Mouse (Mus musculus): ENCODE data around the gene Dlst. TPM values are rescaled to one million over a fixed set of nuclear protein-coding genes. Genes with fewer than 3 reads are reported as not detected.
A peak's percentile ranks its signal among the peaks of the same experiment; 100 is the strongest.

Gene Dlst
- polyA plus RNA-seq, 1 experiment from 2014 or later: 146 TPM

DNA sequence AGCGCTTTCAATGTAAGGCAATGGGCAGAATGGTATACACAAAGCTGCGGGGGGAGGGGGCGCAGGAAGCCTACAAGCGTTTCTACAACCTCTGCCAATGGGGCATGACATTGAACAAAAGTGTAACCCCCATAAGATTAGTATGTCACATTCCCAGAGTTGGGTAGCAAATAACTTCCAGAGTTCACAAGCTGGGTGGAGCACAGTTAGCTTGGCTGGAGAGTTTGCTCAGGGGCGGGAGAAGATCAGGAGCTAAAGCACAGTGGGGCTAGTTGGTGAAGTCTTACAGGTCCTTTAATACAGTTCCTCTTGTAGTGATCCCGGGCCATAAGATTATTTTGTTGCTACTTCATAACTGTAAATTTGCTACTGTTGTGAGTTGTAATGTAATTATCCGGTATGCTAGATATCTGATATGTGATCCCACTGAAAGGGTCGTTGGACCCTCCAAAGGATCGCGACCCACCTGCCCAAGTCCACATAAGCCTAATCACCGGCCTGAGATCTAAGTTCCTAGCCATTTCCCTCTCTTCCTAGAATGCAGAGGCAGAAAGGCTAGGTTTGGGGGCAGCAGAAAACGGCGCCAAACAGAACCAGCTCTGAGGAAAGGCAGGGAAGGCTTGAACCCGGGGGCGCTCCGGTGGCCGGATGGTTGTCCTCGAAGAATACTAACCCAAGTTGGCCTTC is 479 bp upstream of the Dlst start:
- Histone ChIP-seq H3K9me3 (ENCODE audit: control insufficient read depth, low read length) (no peaks in the 10 kb centered on the region), H3K36me3 (ENCODE audit: control insufficient read depth, insufficient read depth, low read length) (no peaks in the 10 kb centered on the region), H3K27me3 (replicated peaks; ENCODE audit: control insufficient read depth, insufficient read depth, low read length) (no peaks in the 10 kb centered on the region), H3K4me3 (ENCODE audit: low read length) (peak overlapping the region; percentile 93), H3K4me1 (ENCODE audit: control insufficient read depth, insufficient read depth, low read length) (peaks cover 20% of the 10 kb centered on the region), H3K27ac (ENCODE audit: low read length) (peak overlapping the region; percentile 82), H3K9ac (ENCODE audit: low read depth, low read length) (peak overlapping the region; percentile 97), H3K4me2 (ENCODE audit: low read depth, low read length) (peak overlapping the region; percentile 89)
- ATAC-seq: peak; percentile 30; the same call in 1 of the 2 replicates
- WGBS: 13% methylated on average over 18 of the region's 18 CpGs

DNA sequence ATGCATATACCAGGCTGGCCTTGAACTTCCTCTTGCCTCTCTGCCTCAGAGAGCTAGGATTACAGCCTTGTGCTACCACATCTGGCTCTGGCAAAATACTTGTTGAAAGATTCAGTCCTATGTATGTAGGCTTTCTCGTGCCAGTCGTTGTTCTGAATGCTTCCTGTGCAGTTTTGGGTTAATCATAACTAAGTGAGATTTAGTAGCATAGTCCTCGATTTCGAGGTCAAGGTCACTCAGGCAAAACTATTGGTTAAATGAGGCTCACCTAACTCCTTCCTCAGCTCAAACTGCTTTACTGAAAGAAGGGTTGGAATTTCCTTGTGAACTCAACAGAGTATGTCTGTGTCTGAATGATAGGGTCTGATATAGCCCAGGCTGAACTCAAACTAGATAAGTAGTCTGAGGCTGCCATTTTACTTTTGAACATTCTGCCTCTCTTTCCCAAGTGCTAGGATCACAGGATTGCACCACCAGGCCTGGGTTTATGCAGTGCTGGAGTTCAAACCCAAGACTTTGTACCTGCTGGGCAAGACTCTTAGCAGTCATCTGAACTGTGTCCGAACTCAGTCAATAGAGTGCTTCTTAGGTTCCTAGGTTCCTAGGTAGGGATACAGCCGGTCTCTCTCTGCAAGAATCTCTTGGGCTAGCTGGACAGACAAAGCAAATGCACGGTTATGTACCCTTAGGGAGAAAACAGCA is 2.1 kb downstream of the Dlst start:
- peak; percentile 68 for ATAC-seq
- H3K4me3 ChIP-seq (ENCODE audit: low read length): no peak overlapping the region
- H3K27ac ChIP-seq (ENCODE audit: low read length): peak overlapping the region; percentile 73
- H3K9ac ChIP-seq (ENCODE audit: low read depth, low read length): peak overlapping the region; percentile 12; the same call in 1 of the 2 replicates
- H3K4me1 ChIP-seq (ENCODE audit: control insufficient read depth, insufficient read depth, low read length): peaks cover 17% of the 10 kb centered on the region
- H3K4me2 ChIP-seq (ENCODE audit: low read depth, low read length): peak overlapping the region; percentile 76
- H3K36me3 ChIP-seq (ENCODE audit: control insufficient read depth, insufficient read depth, low read length): no peaks in the 10 kb centered on the region; the same call in 1 of the 2 replicates
- H3K9me3 ChIP-seq (ENCODE audit: control insufficient read depth, low read length): no peaks in the 10 kb centered on the region
- H3K27me3 ChIP-seq (replicated peaks; ENCODE audit: control insufficient read depth, insufficient read depth, low read length): no peaks in the 10 kb centered on the region
- 84% methylated on average over 7 of the region's 7 CpGs for WGBS

DNA sequence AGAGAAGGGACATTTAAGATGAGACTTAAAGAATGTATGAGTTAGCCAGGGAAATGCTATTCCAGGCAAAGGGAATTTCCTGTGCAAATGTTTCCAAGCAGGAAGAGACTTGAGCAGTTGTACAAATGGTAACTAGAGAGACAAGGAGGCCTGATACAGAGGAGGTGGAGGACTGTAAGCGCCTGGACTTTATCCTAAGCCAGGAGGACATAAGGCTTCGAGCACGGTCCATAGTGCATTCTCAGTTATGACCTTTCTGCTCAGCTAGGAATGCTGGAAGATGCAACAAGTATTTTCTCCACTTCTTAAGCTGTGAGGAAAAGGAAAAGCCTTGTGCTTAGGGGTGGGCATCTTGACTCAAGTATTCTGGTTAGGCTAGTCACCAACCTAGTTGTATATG is 2.7 kb downstream of the Dlst start:
- H3K4me2 ChIP-seq (ENCODE audit: low read depth, low read length): 0 out of 2 replicates have a peak overlapping the region, but pooled peaks have one; percentile 76
- no peak overlapping the region for H3K4me3 ChIP-seq (ENCODE audit: low read length)
- H3K4me1 ChIP-seq (ENCODE audit: control insufficient read depth, insufficient read depth, low read length): peaks cover 17% of the 10 kb centered on the region
- H3K9ac ChIP-seq (ENCODE audit: low read depth, low read length): no peak overlapping the region
- H3K9me3 ChIP-seq (ENCODE audit: control insufficient read depth, low read length): no peaks in the 10 kb centered on the region
- peak; percentile 74 for ATAC-seq
- H3K27me3 ChIP-seq (replicated peaks; ENCODE audit: control insufficient read depth, insufficient read depth, low read length): no peaks in the 10 kb centered on the region
- 71% methylated on average over 3 of the region's 3 CpGs for WGBS
- H3K27ac ChIP-seq (ENCODE audit: low read length): peak overlapping the region; percentile 73
- H3K36me3 ChIP-seq (ENCODE audit: control insufficient read depth, insufficient read depth, low read length): peaks cover under 1% of the 10 kb centered on the region; the same call in 1 of the 2 replicates

DNA sequence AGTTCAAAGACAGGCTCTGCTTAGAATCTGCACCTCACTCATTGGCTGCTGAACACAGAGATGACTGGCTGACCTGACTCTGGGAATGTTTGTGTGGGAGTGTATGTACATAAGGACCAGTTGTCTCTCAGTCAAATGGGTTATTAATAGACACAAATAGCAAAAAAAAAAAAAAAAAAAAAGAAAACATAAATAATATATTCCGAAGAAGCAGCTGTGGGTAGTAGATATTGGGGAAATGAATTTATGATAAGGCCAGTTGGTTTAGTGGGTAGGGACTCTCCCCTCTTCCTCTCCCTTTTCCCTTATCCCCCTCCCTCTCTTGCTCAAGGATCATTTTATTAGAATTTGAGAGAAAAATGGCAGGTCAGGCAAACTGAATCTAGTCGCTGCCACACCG is 3.3 kb downstream of the Dlst start:
- Histone ChIP-seq H3K27me3 (replicated peaks; ENCODE audit: control insufficient read depth, insufficient read depth, low read length) (no peaks in the 10 kb centered on the region), H3K9me3 (ENCODE audit: control insufficient read depth, low read length) (no peaks in the 10 kb centered on the region), H3K9ac (ENCODE audit: low read depth, low read length) (no peak overlapping the region), H3K4me1 (ENCODE audit: control insufficient read depth, insufficient read depth, low read length) (peaks cover 17% of the 10 kb centered on the region), H3K36me3 (ENCODE audit: control insufficient read depth, insufficient read depth, low read length) (peaks cover 5% of the 10 kb centered on the region; the same call in 1 of the 2 replicates), H3K4me2 (ENCODE audit: low read depth, low read length) (no peak overlapping the region), H3K4me3 (ENCODE audit: low read length) (no peak overlapping the region), H3K27ac (ENCODE audit: low read length) (no peak overlapping the region)
- WGBS: 91% methylated on average over 3 of the region's 3 CpGs
- no peak for ATAC-seq

DNA sequence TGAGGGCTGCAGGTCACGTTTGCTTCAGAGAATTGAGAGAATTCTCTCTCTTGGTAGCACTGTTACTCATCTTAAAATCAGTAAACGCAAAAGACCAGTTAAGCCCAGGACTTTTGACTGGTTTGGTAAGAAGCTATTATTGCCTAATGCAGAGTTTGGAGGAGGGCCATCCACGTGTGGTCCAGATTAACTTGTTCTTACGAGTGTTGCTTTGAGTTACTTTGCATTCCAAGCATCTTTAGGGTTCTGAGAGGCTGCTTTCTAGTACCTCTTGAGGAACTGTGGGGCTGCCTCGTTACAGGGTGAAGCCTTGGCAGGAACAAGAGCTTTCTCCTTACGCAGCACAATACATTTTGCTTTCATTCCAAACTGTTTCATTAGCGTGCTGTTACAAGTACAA is 5.0 kb downstream of the Dlst start:
- H3K36me3 ChIP-seq (ENCODE audit: control insufficient read depth, insufficient read depth, low read length): peaks cover 9% of the 10 kb centered on the region; the same call in 1 of the 2 replicates
- peaks cover 13% of the 10 kb centered on the region for H3K4me1 ChIP-seq (ENCODE audit: control insufficient read depth, insufficient read depth, low read length)
- H3K27ac ChIP-seq (ENCODE audit: low read length): no peak overlapping the region
- H3K9ac ChIP-seq (ENCODE audit: low read depth, low read length): no peak overlapping the region
- no peaks in the 10 kb centered on the region for H3K27me3 ChIP-seq (replicated peaks; ENCODE audit: control insufficient read depth, insufficient read depth, low read length)
- no peak for ATAC-seq
- 80% methylated on average over 7 of the region's 7 CpGs for WGBS
- no peak overlapping the region for H3K4me2 ChIP-seq (ENCODE audit: low read depth, low read length)
- H3K4me3 ChIP-seq (ENCODE audit: low read length): no peak overlapping the region
- H3K9me3 ChIP-seq (ENCODE audit: control insufficient read depth, low read length): no peaks in the 10 kb centered on the region

DNA sequence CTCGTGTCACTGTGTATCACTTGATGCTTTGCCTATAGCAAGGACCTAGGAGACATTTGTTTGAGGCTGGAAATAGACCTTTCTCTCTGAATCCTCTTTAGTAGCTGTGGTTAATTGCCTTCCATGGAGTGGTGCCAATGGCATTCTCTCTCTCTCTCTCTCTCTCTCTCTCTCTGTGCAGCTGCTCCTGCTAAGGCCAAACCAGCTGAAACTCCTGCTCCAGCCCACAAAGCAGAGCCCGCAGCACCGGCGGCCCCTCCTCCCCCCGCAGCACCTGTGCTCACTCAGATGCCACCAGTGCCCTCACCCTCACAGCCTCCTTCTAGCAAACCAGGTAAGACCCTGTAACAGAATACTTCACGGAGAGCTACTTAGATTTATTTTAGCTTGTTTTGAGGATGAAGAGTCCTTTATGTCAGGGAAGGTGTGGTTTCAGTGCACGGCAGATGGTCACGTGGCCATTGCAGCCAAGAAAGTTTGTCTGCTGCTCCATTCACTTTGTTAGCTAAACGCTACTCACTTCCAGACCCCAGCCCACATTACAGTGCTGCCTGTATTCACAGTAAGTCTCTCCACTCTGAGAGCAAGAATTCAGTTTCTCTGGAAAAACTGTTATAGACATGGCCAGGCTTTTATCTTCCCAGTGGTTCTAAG is 11.3 kb downstream of the Dlst start:
- 88% methylated on average over 9 of the region's 9 CpGs for WGBS
- Histone ChIP-seq H3K4me2 (ENCODE audit: low read depth, low read length) (no peak overlapping the region), H3K36me3 (ENCODE audit: control insufficient read depth, insufficient read depth, low read length) (peaks cover 27% of the 10 kb centered on the region; the same call in 1 of the 2 replicates), H3K27me3 (replicated peaks; ENCODE audit: control insufficient read depth, insufficient read depth, low read length) (no peaks in the 10 kb centered on the region), H3K4me1 (ENCODE audit: control insufficient read depth, insufficient read depth, low read length) (no peaks in the 10 kb centered on the region), H3K9ac (ENCODE audit: low read depth, low read length) (no peak overlapping the region), H3K4me3 (ENCODE audit: low read length) (no peak overlapping the region), H3K27ac (ENCODE audit: low read length) (no peak overlapping the region), H3K9me3 (ENCODE audit: control insufficient read depth, low read length) (no peaks in the 10 kb centered on the region)
- ATAC-seq: no peak

DNA sequence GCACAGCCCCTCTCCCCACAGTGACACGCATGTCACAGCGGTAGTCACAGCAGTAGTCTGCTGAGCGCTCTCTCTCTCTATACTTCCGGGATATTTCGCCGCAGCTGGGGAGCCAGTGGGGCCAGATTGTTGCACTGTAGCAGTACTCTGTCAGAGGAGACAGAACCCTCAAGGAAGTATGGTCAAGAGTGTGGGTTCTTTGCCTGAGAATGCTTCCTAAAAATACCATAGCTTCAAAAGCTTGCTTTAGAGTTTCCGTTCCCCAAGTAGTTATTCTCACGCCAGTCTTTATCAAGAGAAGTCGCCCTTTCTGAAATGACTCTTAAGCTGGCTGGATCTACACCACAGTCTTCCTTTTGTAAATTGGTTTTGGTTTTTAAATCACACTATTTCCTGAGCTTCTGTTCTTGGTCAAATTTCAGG is 12.5 kb downstream of the Dlst start:
- Histone ChIP-seq H3K9me3 (ENCODE audit: control insufficient read depth, low read length) (no peaks in the 10 kb centered on the region), H3K4me1 (ENCODE audit: control insufficient read depth, insufficient read depth, low read length) (no peaks in the 10 kb centered on the region), H3K4me2 (ENCODE audit: low read depth, low read length) (no peak overlapping the region), H3K27ac (ENCODE audit: low read length) (no peak overlapping the region), H3K27me3 (replicated peaks; ENCODE audit: control insufficient read depth, insufficient read depth, low read length) (no peaks in the 10 kb centered on the region), H3K36me3 (ENCODE audit: control insufficient read depth, insufficient read depth, low read length) (peaks cover 28% of the 10 kb centered on the region), H3K9ac (ENCODE audit: low read depth, low read length) (no peak overlapping the region), H3K4me3 (ENCODE audit: low read length) (no peak overlapping the region)
- ATAC-seq: no peak
- WGBS: 95% methylated on average over 9 of the region's 9 CpGs

DNA sequence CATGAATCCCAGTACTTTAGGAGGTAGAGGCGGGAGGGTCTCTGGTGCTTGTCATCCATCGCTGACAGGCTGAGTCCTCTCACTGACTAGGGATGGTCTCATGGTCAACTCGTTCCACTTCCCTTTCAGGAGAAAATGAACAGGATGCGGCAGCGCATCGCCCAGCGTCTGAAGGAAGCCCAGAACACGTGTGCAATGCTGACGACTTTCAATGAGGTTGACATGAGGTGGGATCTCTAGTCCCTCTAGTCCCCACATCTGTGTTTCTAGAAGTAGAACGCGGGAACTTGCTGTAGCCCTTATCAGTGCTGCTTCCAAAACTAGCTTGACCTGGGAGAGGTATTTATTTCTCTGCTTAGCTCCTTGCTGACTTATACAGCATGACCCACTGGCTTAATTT is 13.0 kb downstream of the Dlst start:
- peaks cover 30% of the 10 kb centered on the region for H3K36me3 ChIP-seq (ENCODE audit: control insufficient read depth, insufficient read depth, low read length)
- no peak overlapping the region for H3K27ac ChIP-seq (ENCODE audit: low read length)
- H3K9ac ChIP-seq (ENCODE audit: low read depth, low read length): no peak overlapping the region
- H3K27me3 ChIP-seq (replicated peaks; ENCODE audit: control insufficient read depth, insufficient read depth, low read length): no peaks in the 10 kb centered on the region
- H3K9me3 ChIP-seq (ENCODE audit: control insufficient read depth, low read length): no peaks in the 10 kb centered on the region
- no peak overlapping the region for H3K4me2 ChIP-seq (ENCODE audit: low read depth, low read length)
- no peak for ATAC-seq
- no peak overlapping the region for H3K4me3 ChIP-seq (ENCODE audit: low read length)
- H3K4me1 ChIP-seq (ENCODE audit: control insufficient read depth, insufficient read depth, low read length): no peaks in the 10 kb centered on the region
- 87% methylated on average over 11 of the region's 11 CpGs for WGBS

DNA sequence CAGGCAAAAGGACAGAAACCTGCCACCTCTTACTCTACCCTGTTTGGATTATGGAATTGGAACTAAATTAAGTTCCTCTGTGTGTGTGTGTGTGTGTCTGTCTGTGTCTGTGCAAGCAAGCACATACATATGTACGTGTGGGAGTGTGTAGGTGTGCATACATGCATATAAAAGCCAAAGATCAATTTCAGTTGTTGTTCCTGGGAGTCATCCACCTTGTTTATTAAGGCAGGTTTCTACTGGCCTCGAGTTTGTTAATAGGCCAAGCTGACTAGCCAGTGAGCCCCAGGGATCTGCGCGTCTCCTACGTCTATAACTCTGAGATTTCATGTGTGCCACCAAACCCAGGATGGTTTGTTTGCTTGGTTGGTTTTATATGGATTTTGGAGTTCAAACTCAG is 14.1 kb downstream of the Dlst start:
- WGBS: 91% methylated on average over 5 of the region's 5 CpGs
- H3K4me1 ChIP-seq (ENCODE audit: control insufficient read depth, insufficient read depth, low read length): no peaks in the 10 kb centered on the region

More for the DNA sequence above, 14.1 kb downstream of the Dlst start:
- Histone ChIP-seq H3K9me3 (ENCODE audit: control insufficient read depth, low read length) (no peaks in the 10 kb centered on the region), H3K27me3 (replicated peaks; ENCODE audit: control insufficient read depth, insufficient read depth, low read length) (no peaks in the 10 kb centered on the region), H3K27ac (ENCODE audit: low read length) (no peak overlapping the region), H3K36me3 (ENCODE audit: control insufficient read depth, insufficient read depth, low read length) (peaks cover 31% of the 10 kb centered on the region), H3K9ac (ENCODE audit: low read depth, low read length) (no peak overlapping the region), H3K4me2 (ENCODE audit: low read depth, low read length) (no peak overlapping the region), H3K4me3 (ENCODE audit: low read length) (no peak overlapping the region)
- ATAC-seq: no peak

Measured in intestine, embryonic 16.5 days (tissue).